Mouse (Mus musculus): ENCODE results near the gene Pdlim1.

DNA sequence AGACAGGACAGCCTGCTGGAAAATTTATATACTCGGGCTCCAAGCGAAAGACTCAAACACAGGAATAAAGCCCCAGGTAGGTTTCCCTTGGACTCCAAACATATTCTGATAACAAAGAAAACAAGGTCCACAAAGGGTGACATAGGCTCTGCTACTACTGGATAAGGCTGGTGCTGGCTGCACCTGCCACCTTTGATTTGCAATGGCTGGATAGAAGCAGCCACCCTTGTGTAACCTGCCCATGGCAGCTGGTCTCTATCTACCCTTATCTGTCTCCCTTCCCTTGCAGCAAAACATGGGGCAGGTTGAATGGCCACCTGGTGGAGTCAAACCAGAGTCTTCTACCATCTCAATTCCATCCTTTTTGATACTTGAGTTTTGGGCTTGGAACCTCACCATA lies 39.1 kb downstream of the Pdlim1 start:
- TF ChIP-seq CTCF (IDR thresholded peaks at IDR 0.05; ENCODE audit: low read depth, low read length): no peak
- no peak for TF ChIP-seq POLR2A (IDR thresholded peaks at IDR 0.05; ENCODE audit: insufficient read depth, low read length)
- no peak for TF ChIP-seq EP300 (IDR thresholded peaks at IDR 0.05; ENCODE audit: insufficient read depth, low read depth, low read length)

All from ES-Bruce4 (cell line).